Mouse (Mus musculus) left cerebral cortex, postnatal 4 days (tissue): ENCODE data around the gene Kcnk18. TPM values are rescaled to one million over a fixed set of nuclear protein-coding genes. Genes with fewer than 3 reads are reported as not detected.

Experiments
- DNase-seq: peaks from one replicate; pipeline ENCODE4 v3.0.0-alpha.2; 2022
- intact Hi-C: fragments of 180-260 bp; cut with DNase I; formaldehyde crosslinking; loops from one replicate; pipeline ENCODE4 v1.15.1; 2025
- total RNA-seq, 2 experiments: library from RNA; stranded (reverse); gene quantifications; 2 replicates each; pipeline ENCODE4 v1.2.3; 2021

The Kcnk18 gene
- total RNA-seq, 2 experiments from 2014 or later, result not detected

DNA sequence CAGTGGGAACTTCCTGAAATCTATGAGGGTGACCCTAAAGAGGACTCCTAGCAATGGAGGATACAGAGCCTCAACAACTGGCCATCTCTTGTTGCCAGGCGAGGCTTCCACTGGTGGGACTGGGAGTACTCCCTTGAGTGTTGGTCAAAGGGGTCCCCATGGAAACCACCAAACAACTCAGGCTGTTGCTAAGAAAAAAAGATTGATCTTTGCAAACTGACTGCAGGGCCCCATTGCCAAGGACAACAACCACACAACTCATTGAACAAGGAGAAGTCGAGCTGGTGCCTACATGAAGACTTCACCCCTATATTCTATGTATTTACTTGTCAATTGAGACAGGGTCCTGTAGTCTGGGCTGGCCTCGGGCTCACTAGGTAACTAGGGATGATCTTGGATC lies 2.1 kb upstream of the Kcnk18 start:
- intact Hi-C loops, result no loop called here
- DNase-seq, result no peak

DNA sequence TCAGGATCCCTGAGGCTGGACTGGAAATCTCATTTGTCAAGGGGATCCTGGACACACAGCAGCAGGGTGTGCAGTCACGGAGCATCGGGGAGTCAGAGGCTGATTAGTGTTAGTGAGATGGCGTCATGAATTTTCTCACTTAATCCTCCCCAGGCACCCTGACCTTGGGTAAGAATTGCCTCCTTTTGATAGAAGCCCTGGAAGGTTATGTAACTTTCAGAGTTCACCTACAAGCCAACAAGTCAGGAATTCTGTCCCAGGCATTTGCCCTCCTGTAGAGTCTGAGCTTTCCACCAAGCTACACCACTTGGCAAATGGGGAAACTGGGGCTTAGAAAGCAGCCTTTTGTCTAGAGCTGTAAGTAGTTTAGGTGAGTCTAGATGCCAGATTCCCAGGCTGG lies 2.1 kb downstream of the Kcnk18 start:
- no peak for DNase-seq
- intact Hi-C loops, result no loop called here

DNA sequence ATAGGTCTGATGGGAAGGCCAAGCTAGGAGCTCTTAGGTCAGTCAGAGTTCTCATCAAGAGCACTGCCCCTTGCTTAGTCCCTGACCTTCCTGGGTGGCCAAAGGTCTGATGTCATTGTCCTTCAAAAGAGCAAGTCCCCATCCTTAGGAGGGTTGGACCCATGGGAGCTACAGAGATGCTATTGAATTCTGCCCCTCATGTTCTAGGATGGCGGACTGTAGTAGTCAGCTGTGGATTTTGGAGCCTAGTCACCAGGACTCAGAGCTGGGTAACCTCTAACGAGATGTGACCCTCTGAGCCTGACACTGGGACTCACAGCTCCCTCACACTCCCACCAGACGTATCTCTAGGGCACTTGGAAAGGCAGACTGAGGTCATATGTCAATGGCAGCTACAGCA lies 9.4 kb downstream of the Kcnk18 start:
- no peak for DNase-seq
- intact Hi-C loops, result no loop called here

- no peak for DNase-seq
- intact Hi-C loops, result no loop called here
Observed at GRCm38 (mm10) chr19:59232786-59233185, 13.8 kb downstream of the Kcnk18 start.

GRCm38 (mm10) chr19:59235001-59235400 lies 16.0 kb downstream of the Kcnk18 start:
- intact Hi-C loops, result no loop called here
- DNase-seq, result no peak

DNA sequence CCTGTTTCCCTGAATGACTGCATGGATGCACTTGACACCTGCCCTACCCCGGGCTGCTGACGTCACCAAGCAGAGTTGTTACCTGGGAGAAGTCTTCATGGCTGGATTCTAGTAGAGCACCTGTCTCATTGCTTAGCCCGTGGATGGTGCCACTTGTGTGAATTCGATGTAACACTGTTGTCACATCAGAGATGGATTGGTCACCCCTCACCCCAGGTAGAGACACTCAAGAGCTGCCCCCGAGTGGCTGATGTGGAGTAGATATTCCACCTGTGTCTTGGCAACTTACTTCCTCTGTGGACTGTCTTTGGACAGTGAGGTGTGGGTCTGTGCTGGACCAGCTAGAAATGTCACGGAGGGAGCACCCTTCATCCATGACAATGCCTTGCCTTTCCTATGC lies 17.0 kb downstream of the Kcnk18 start:
- intact Hi-C loops, result no loop called here
- DNase-seq, result no peak

DNA sequence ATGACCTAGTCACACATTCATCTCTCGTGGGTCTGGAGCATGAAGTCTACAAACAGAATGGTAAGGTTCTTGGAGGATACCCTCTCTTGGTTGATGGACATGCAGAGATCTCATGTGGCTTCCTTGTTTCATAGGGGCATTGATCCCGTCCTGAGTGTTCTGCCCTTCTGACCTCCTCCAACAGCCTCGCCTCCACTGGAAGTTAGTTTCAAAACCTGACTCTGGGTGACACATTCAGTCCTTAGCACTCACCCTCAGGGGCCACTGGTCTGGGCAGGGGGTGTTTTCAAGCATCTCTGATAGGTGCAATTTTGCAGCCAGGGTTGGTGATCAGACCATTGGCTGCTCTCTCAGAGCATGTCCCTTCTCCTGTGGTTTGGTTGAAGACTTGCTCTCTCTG lies 19.6 kb downstream of the Kcnk18 start:
- DNase-seq, result no peak
- intact Hi-C loops, result no loop called here

DNA sequence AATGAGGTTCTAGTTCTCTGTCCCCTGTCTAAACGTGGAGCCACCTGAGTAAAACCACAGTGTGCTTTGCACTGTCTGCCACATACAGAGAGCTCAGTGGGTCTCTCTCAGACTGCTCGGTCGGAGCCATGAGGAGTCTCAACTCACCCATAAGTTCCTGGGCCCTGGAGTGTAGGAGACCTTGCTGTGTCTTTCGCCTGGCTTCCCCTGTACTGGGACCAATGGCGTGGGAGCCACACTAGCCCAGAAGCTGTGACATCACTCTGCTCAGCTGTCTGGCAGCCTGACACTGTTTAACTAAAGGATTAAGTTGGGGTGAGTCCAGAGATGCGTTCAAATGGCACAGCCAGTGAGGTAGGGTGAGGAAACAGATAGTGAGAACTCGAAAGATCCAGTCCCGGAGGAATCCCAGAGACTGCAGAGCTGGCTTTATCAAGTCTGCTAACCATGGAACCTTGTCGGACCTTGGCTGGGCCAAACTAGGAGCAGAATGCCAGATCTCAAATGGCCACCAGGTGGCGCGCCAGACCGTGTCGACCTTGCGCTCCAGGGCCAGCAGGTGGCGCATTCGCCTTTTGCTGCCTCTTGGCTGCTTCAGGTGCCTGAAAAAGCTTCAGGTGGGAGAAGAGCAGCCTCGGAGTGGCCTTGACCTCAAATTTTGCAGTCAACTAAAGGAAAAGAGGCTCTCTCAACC lies 20.3 kb downstream of the Kcnk18 start:
- peak; percentile 84 for DNase-seq
- intact Hi-C loops, result no loop called here

DNA sequence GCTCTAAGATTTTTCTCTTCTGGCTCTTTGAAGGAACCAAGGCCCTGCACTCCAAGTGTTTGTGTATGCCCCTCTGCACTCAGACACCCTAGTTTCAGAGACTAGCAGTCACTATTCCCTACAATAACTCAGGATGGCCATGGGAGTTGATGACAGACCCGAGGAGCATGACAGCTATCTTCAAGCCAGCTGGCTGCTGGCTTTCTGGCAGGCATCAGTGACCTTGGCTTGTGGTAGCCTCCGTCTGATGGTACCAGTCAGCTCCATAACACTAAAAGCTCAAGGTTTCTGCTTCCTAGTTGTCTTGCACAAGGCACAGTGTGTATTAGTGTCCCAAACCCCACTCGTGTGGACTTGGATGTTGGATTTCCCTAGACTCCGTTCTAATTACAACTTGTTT lies 23.0 kb downstream of the Kcnk18 start:
- intact Hi-C loops, result loop anchor here (2.0 kb wide), 1 partner anchor 75 kb away; no protein-coding TSS in a partner anchor
- DNase-seq, result no peak

- DNase-seq, result no peak
- intact Hi-C loops, result no loop called here
Observed at GRCm38 (mm10) chr19:59243057-59243456, 24.0 kb downstream of the Kcnk18 start.

GRCm38 (mm10) chr19:59248144-59248543 lies 29.1 kb downstream of the Kcnk18 start:
- no peak for DNase-seq
- intact Hi-C loops, result no loop called here

DNA sequence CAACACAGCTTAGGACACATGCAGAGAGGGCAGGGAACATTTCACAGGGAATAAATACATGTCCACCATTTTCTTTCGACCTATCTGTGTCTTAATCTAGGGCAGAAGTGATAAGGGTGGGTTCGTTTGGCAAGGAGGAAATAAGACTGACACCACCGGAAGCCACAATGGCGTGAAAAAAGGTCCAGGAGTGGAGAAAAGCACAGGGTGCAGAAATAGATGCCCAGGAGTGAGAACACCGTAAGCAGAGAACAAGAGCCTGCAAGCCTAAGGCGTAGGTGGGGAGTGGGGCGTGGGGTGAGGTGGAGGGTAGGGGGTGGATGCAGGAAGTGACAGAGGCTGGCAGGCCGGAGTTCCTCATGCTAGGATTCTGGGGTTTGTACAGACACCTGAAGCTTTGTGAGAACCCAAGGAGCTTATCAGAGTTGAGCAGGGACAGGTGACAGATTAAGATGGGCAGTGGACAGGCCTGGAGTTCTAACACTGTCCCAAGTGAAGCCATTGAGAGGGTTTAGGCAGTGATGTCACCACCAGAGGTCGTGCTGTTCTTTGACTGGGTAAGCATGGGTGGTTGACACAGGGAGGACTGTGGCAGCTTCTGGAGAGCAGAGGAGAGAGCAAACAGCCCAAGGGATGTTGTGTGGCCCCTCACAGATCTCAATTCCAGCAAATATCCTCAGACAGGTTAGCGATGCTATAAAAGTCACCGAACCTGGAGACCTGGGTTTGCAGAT lies 29.7 kb downstream of the Kcnk18 start:
- intact Hi-C loops, result no loop called here
- DNase-seq, result no peak

DNA sequence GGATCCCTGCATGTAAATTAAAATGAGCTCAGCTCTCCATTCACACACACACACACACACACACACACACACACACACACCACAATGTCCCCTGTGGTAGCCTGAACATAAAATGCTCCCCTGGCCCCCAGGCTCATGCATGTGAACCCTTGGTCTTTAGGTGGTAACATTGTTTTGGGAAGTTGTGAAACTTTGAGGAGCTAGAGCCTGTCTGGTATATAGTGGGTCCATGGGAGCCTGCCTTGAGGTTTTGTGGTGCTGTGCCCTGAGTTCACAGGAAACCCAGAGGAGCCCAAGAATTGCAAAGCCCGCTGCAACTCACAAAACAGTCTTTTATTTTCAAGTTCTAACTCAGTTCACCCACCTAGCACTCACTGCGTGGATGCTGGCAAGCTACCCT lies 33.6 kb downstream of the Kcnk18 start:
- intact Hi-C loops, result no loop called here
- no peak for DNase-seq

GRCm38 (mm10) chr19:59259633-59260032 lies 40.6 kb downstream of the Kcnk18 start:
- intact Hi-C loops, result no loop called here
- no peak for DNase-seq

DNA sequence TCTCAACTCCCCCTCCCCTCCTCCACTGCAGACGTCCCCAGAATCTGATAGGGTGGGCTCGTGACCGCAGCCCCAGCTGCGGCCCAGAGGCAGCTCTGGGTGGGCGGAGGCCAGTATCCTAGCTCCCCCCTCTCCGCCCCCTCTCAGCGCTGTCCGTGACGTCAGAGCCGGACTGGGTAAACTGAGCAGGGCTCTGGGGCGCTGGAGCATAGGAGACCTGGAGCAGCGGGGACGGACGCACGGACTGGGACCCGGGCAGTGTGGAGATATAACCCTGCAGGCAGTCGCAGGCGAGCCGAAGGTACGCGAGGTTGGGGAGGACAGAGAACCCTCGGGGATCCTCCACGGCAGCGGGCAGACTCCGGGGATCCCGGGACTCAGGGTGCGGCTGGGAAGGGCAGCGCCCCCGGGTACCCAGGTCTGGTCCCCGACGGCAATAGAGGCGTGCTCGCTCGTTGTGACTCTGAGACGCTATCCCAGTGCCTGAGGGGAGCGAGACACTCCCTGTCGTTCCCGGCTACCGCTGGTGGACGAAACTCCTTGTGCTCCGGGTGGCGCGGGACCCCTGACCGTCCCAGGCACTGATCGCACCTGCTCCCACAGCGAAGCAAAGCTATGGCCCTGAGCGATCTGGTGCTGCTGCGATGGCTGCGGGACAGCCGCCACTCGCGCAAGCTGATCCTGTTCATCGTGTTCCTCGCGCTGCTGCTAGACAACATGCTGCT lies 41.9 kb downstream of the Kcnk18 start, which contains the start of gene Slc18a2:
Gene Slc18a2, plus strand, starts transcription at position 179 of the 725 bp plus-strand sequence.
- no peak for DNase-seq
- intact Hi-C loops, result no loop called here

DNA sequence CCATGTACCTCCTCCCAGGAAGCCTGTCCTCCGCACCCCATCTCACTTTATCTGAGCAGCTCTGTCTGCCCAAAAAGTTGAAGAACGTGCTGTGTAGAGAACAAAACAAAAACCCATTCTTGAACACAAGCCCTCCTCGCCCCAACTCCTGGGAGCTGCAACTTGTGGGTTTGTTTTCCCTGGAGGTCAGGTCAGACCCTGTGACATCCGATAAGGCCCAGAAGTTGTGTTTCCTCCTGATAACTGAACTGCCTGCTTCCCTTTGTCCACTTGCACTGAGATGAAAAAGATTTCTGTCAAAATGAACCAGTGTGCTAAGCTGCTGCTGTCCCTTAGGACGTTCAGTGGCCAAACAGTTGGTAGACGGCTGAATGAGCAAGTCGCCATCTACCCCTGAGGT lies 42.6 kb downstream of the Kcnk18 start:
- DNase-seq, result no peak
- intact Hi-C loops, result no loop called here

DNA sequence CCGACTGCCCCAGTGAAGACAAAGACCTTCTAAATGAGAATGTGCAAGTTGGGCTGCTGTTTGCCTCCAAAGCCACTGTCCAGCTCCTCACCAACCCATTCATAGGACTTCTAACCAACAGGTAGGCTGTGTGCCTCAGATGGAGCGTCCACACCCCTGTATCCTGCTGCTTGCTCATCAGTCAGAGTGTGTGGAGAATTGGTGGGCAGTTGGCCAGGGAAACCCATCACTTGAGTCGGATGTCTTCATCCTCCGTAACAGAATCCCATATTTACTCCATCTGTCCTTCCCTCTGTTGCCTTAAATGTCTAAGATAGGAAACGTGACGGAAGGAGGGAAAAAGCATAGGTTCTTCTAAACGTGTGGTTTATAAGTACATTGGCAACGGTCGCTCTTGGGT lies 44.2 kb downstream of the Kcnk18 start:
- intact Hi-C loops, result no loop called here
- DNase-seq, result no peak

- intact Hi-C loops, result no loop called here
- DNase-seq, result no peak
Observed at GRCm38 (mm10) chr19:59264838-59265532, 46.0 kb downstream of the Kcnk18 start.

DNA sequence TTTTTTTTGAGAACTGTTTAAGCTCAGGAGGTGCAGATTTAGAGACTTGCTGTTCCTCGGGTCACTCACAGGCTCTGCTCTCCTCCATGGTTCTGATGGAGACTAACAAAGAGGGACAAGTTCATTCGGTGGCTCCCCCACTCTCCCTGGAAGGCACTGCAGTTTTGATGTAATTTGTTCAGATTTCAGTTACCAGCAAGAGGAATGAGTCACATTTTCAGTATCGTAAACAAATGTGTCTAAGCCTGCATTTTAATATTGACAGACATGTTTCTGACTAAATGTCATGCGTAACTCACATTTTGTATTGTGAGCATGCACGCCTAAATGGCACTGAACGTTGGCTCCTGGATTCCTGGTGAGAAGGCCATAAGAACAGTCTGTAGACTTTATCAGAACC lies 46.9 kb downstream of the Kcnk18 start:
- no peak for DNase-seq

GRCm38 (mm10) chr19:59267417-59267963 lies 48.5 kb downstream of the Kcnk18 start:
- intact Hi-C loops, result no loop called here
- peak; percentile 13 for DNase-seq

More for the DNA sequence above, 46.9 kb downstream of the Kcnk18 start:
- intact Hi-C loops, result no loop called here

DNA sequence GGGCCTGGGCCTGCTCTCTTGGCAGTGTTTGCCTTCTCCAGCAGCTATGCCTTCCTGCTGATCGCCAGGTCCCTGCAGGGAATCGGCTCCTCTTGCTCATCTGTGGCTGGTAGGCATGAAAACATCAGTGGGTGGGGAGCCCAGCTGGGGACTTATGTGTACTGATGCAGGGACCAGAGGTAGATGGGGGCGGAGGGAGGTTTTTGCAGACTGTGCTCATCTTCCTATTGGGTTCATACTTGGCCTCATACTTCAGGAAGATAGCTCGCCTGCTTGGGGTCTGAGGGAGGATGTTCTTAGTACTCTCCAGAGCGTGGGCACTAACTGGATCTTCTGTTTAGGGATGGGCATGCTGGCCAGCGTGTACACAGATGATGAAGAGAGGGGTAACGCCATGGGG lies 54.2 kb downstream of the Kcnk18 start:
- DNase-seq, result no peak
- intact Hi-C loops, result no loop called here
